Mouse (Mus musculus) spleen, adult 2 months (tissue): ENCODE results near the gene Usp24.

Experiments used
- CTCF ChIP-seq: fragments of 200-500 bp; IDR thresholded peaks from 2 replicates; pipeline ENCODE4 v1.5.1; 2011; ENCODE audit warnings: mild to moderate bottlenecking, inconsistent platforms; ENCODE audit not compliant: insufficient read depth, insufficient read length, insufficient replicate concordance; ENCODE audit errors: extremely low read depth
- POLR2A ChIP-seq: fragments of 200-500 bp; IDR thresholded peaks from 2 replicates; pipeline ENCODE4 v1.6.1; 2011; ENCODE audit warnings: low read depth, low read length, inconsistent platforms

DNA sequence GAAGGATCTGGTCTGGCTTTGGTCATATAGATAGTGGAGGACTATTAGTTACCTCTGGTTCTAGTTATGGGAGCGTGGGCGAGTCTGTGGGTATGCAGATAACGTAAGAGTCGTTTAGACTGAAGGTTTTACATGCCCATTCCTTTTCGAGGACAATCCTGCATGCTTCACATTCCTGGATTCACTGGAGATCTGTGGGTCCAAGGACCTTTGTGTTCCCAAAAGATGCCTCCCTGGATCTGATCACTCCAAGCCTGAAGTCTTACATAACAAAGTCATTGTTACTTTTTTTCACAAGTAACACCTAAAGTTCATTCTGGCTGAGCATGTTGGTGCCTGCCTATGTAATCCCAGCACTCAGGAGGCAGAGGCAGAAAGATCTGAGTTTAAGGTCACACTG, 65.1 kb downstream of the Usp24 start:
- TF ChIP-seq POLR2A (no peak), CTCF (no peak)
